Mouse (Mus musculus): ENCODE measurements around the gene Dip2c.

Gene Dip2c

GRCm38 (mm10) chr13:9667954-9668496, 391.7 kb downstream of the Dip2c start:
- no peak for DNase-seq (ENCODE audit: low spot score in 2 of 2)

- no peak for DNase-seq (ENCODE audit: low spot score in 2 of 2)
Measured at GRCm38 (mm10) chr13:9669246-9669645, 392.9 kb downstream of the Dip2c start.

- no peak for DNase-seq (ENCODE audit: low spot score in 2 of 2)
Measured at GRCm38 (mm10) chr13:9674126-9674525, 397.8 kb downstream of the Dip2c start.

- no peak for DNase-seq (ENCODE audit: low spot score in 2 of 2)
Measured at GRCm38 (mm10) chr13:9681492-9681891, 405.2 kb downstream of the Dip2c start.

GRCm38 (mm10) chr13:9683280-9683679, 407.0 kb downstream of the Dip2c start:
- DNase-seq (ENCODE audit: low spot score in 2 of 2) = no peak

- DNase-seq (ENCODE audit: low spot score in 2 of 2) = no peak
Measured at GRCm38 (mm10) chr13:9684153-9684923, 408.0 kb downstream of the Dip2c start.

GRCm38 (mm10) chr13:9686261-9686660, 409.9 kb downstream of the Dip2c start:
- no peak for DNase-seq (ENCODE audit: low spot score in 2 of 2)

GRCm38 (mm10) chr13:9686765-9687164, 410.4 kb downstream of the Dip2c start:
- DNase-seq (ENCODE audit: low spot score in 2 of 2) = no peak

- DNase-seq (ENCODE audit: low spot score in 2 of 2) = no peak
Measured at GRCm38 (mm10) chr13:9689366-9689765, 413.0 kb downstream of the Dip2c start.

GRCm38 (mm10) chr13:9692876-9693275, 416.5 kb downstream of the Dip2c start:
- DNase-seq (ENCODE audit: low spot score in 2 of 2) = no peak

- no peak for DNase-seq (ENCODE audit: low spot score in 2 of 2)
Measured at GRCm38 (mm10) chr13:9694651-9695050, 418.3 kb downstream of the Dip2c start.

- DNase-seq (ENCODE audit: low spot score in 2 of 2) = no peak
Measured at GRCm38 (mm10) chr13:9695403-9695802, 419.1 kb downstream of the Dip2c start.

GRCm38 (mm10) chr13:9695809-9696208, 419.5 kb downstream of the Dip2c start:
- DNase-seq (ENCODE audit: low spot score in 2 of 2) = peak in 1 of 2 experiments; percentile 5

- no peak for DNase-seq (ENCODE audit: low spot score in 2 of 2)
Measured at GRCm38 (mm10) chr13:9697340-9697739, 421.0 kb downstream of the Dip2c start.

GRCm38 (mm10) chr13:9702615-9703235, 426.4 kb downstream of the Dip2c start:
- DNase-seq (ENCODE audit: low spot score in 2 of 2) = no peak

GRCm38 (mm10) chr13:9706720-9707119, 430.4 kb downstream of the Dip2c start:
- DNase-seq (ENCODE audit: low spot score in 2 of 2) = no peak

GRCm38 (mm10) chr13:9708433-9709240, 432.3 kb downstream of the Dip2c start:
- no peak for DNase-seq (ENCODE audit: low spot score in 2 of 2)

GRCm38 (mm10) chr13:9712409-9712808, 436.1 kb downstream of the Dip2c start:
- DNase-seq (ENCODE audit: low spot score in 2 of 2) = no peak

- no peak for DNase-seq (ENCODE audit: low spot score in 2 of 2)
Measured at GRCm38 (mm10) chr13:9712971-9713370, 436.6 kb downstream of the Dip2c start.

- no peak for DNase-seq (ENCODE audit: low spot score in 2 of 2)
Measured at GRCm38 (mm10) chr13:9713462-9714134, 437.3 kb downstream of the Dip2c start.

- no peak for DNase-seq (ENCODE audit: low spot score in 2 of 2)
Measured at GRCm38 (mm10) chr13:9715224-9715623, 438.9 kb downstream of the Dip2c start.
